24 mouse cellular contexts compared by ENCODE assay signal in genomic region chr5:32996560-32996959, GRCm38 (mm10). TPM values are rescaled to one million over a fixed set of nuclear protein-coding genes. Genes with fewer than 3 reads are reported as not detected.
DNase-seq lines count a peak whose midpoint lies in the region; ATAC-seq and TF ChIP-seq lines count a peak whose summit lies in the region.
"Had no signal": no experiment of that assay in that cellular context is flagged by ENCODE, and none has a peak within 500 bp of the region (broad histone marks: within the 10 kb centered on the region; RNA-seq: fewer than 3 reads in every experiment).

No protein-coding gene starts in this region.

- no peak overlapping the region for H3K9ac ChIP-seq in forebrain, embryonic 14.5 days (ENCODE audit: low read length)
- H3K9ac ChIP-seq in forebrain, embryonic 12.5 days: no peak overlapping the region
- no peak overlapping the region for H3K9ac ChIP-seq in midbrain, embryonic 12.5 days (replicated peaks)
- no peak overlapping the region for H3K9ac ChIP-seq in midbrain, embryonic 11.5 days (ENCODE audit: low read length)
- no peak overlapping the region for H3K9ac ChIP-seq in hindbrain, embryonic 15.5 days
- no peak overlapping the region for H3K9ac ChIP-seq in midbrain, postnatal 0 days (replicated peaks; ENCODE audit: low read length, poor library complexity, severe bottlenecking)
- H3K9ac ChIP-seq: heart, embryonic 15.5 days; intestine, embryonic 15.5 days; limb, embryonic 12.5 days; liver, postnatal 0 days had no signal

- peaks cover 4% of the 10 kb centered on the region; the same call in 1 of the 2 replicates for H3K4me1 ChIP-seq in forebrain, embryonic 14.5 days (ENCODE audit: control insufficient read depth, insufficient read depth, low read length)
- peaks cover 7% of the 10 kb centered on the region for H3K4me1 ChIP-seq in forebrain, embryonic 12.5 days
- H3K4me1 ChIP-seq in midbrain, embryonic 12.5 days: 0 out of 2 replicates have a peak, but pooled peaks cover 7% of the 10 kb centered on the region
- H3K4me1 ChIP-seq in midbrain, embryonic 11.5 days (ENCODE audit: control insufficient read depth, insufficient read depth, low read length): peaks cover 3% of the 10 kb centered on the region; the same call in 1 of the 2 replicates
- peaks cover 13% of the 10 kb centered on the region for H3K4me1 ChIP-seq in hindbrain, embryonic 15.5 days (replicated peaks)
- H3K4me1 ChIP-seq in midbrain, postnatal 0 days (ENCODE audit: insufficient read depth, low read length): peaks cover 4% of the 10 kb centered on the region; the same call in 1 of the 2 replicates
- H3K4me1 ChIP-seq: intestine, embryonic 15.5 days had no signal

- no peaks in the 10 kb centered on the region for H3K9me3 ChIP-seq in forebrain, embryonic 14.5 days (replicated peaks; ENCODE audit: control insufficient read depth, low read length)
- no peaks in the 10 kb centered on the region for H3K9me3 ChIP-seq in forebrain, embryonic 12.5 days
- H3K9me3 ChIP-seq in midbrain, embryonic 12.5 days: no peaks in the 10 kb centered on the region
- H3K9me3 ChIP-seq in midbrain, embryonic 11.5 days (ENCODE audit: control insufficient read depth, low read length): no peaks in the 10 kb centered on the region
- H3K9me3 ChIP-seq in hindbrain, embryonic 15.5 days: no peaks in the 10 kb centered on the region
- H3K9me3 ChIP-seq in midbrain, postnatal 0 days (ENCODE audit: low read length): no peaks in the 10 kb centered on the region
- H3K9me3 ChIP-seq: heart, embryonic 15.5 days; intestine, embryonic 15.5 days; limb, embryonic 12.5 days had no signal

- no peak overlapping the region; the same call in 1 of the 2 replicates for H3K27ac ChIP-seq in forebrain, embryonic 14.5 days (ENCODE audit: low read depth, low read length)
- H3K27ac ChIP-seq in forebrain, embryonic 12.5 days: no peak overlapping the region
- 0 out of 2 replicates have a peak overlapping the region, but pooled peaks have one; percentile 10 for H3K27ac ChIP-seq in midbrain, embryonic 12.5 days (replicated peaks)
- no peak overlapping the region for H3K27ac ChIP-seq in midbrain, embryonic 11.5 days (ENCODE audit: low read depth, low read length)
- peak overlapping the region; percentile 48 for H3K27ac ChIP-seq in hindbrain, embryonic 15.5 days (replicated peaks)
- H3K27ac ChIP-seq in midbrain, postnatal 0 days (ENCODE audit: low read depth, low read length): peak overlapping the region; percentile 27; the same call in 1 of the 2 replicates
- H3K27ac ChIP-seq: heart, adult 2 months; heart, embryonic 15.5 days; intestine, embryonic 15.5 days; limb, embryonic 12.5 days had no signal

- no peak for TF ChIP-seq CTCF in midbrain, postnatal 0 days (IDR thresholded peaks at IDR 0.05)

- H3K4me3 ChIP-seq in forebrain, embryonic 14.5 days (ENCODE audit: low read depth, low read length): no peak overlapping the region
- no peak overlapping the region for H3K4me3 ChIP-seq in forebrain, embryonic 12.5 days (replicated peaks)
- H3K4me3 ChIP-seq in midbrain, embryonic 12.5 days: no peak overlapping the region
- no peak overlapping the region for H3K4me3 ChIP-seq in midbrain, embryonic 11.5 days (ENCODE audit: low read depth, low read length)
- no peak overlapping the region for H3K4me3 ChIP-seq in hindbrain, embryonic 15.5 days
- H3K4me3 ChIP-seq in midbrain, postnatal 0 days (ENCODE audit: low read depth, low read length): no peak overlapping the region
- H3K4me3 ChIP-seq: heart, adult 2 months; heart, embryonic 15.5 days; intestine, embryonic 15.5 days; limb, embryonic 12.5 days had no signal

- H3K36me3 ChIP-seq in forebrain, embryonic 14.5 days (ENCODE audit: control insufficient read depth, insufficient read depth, low read length): no peaks in the 10 kb centered on the region
- no peaks in the 10 kb centered on the region for H3K36me3 ChIP-seq in forebrain, embryonic 12.5 days (replicated peaks)
- no peaks in the 10 kb centered on the region for H3K36me3 ChIP-seq in midbrain, embryonic 12.5 days
- H3K36me3 ChIP-seq in midbrain, embryonic 11.5 days (ENCODE audit: control insufficient read depth, insufficient read depth, low read length): no peaks in the 10 kb centered on the region
- no peaks in the 10 kb centered on the region for H3K36me3 ChIP-seq in hindbrain, embryonic 15.5 days
- H3K36me3 ChIP-seq in midbrain, postnatal 0 days (ENCODE audit: insufficient read depth, low read length): no peaks in the 10 kb centered on the region
- H3K36me3 ChIP-seq: heart, embryonic 15.5 days; intestine, embryonic 15.5 days; limb, embryonic 12.5 days had no signal

- ATAC-seq in forebrain, embryonic 14.5 days: 0 out of 2 replicates have a peak, but pooled peaks have one; percentile 18
- ATAC-seq in forebrain, embryonic 12.5 days (ENCODE audit: low FRiP score): no peak
- ATAC-seq in midbrain, embryonic 12.5 days (ENCODE audit: low FRiP score, low read depth): no peak
- ATAC-seq in midbrain, embryonic 11.5 days (ENCODE audit: low FRiP score): no peak
- peak; percentile 82 for ATAC-seq in hindbrain, embryonic 15.5 days (ENCODE audit: low FRiP score, low read depth)
- peak; percentile 38; the same call in 1 of the 2 replicates for ATAC-seq in midbrain, postnatal 0 days (ENCODE audit: low FRiP score)
- ATAC-seq: intestine, embryonic 15.5 days; liver, postnatal 0 days had no signal

- no peak overlapping the region for H3K4me2 ChIP-seq in forebrain, embryonic 14.5 days (ENCODE audit: low read length)
- H3K4me2 ChIP-seq in forebrain, embryonic 12.5 days: no peak overlapping the region
- H3K4me2 ChIP-seq in midbrain, embryonic 12.5 days (replicated peaks): no peak overlapping the region
- H3K4me2 ChIP-seq in midbrain, embryonic 11.5 days: no peak overlapping the region
- H3K4me2 ChIP-seq in hindbrain, embryonic 15.5 days: no peak overlapping the region
- H3K4me2 ChIP-seq in midbrain, postnatal 0 days (ENCODE audit: low read depth, low read length, poor library complexity, severe bottlenecking): no peak overlapping the region
- H3K4me2 ChIP-seq: heart, embryonic 15.5 days; intestine, embryonic 15.5 days; limb, embryonic 12.5 days; liver, embryonic 11.5 days had no signal

- H3K27me3 ChIP-seq in forebrain, embryonic 14.5 days (replicated peaks; ENCODE audit: control insufficient read depth, insufficient read depth, low read length): no peaks in the 10 kb centered on the region
- H3K27me3 ChIP-seq in forebrain, embryonic 12.5 days: peaks cover 4% of the 10 kb centered on the region; the same call in 1 of the 2 replicates
- 0 out of 2 replicates have a peak, but pooled peaks cover 4% of the 10 kb centered on the region for H3K27me3 ChIP-seq in midbrain, embryonic 12.5 days
- no peaks in the 10 kb centered on the region for H3K27me3 ChIP-seq in midbrain, embryonic 11.5 days (ENCODE audit: control insufficient read depth, insufficient read depth, low read length)
- H3K27me3 ChIP-seq in hindbrain, embryonic 15.5 days: no peaks in the 10 kb centered on the region
- H3K27me3 ChIP-seq in midbrain, postnatal 0 days (ENCODE audit: insufficient read depth, low read length): no peaks in the 10 kb centered on the region
- H3K27me3 ChIP-seq: heart, embryonic 15.5 days; intestine, embryonic 15.5 days; limb, embryonic 12.5 days had no signal

- 95% methylated on average over 1 of the region's 1 CpGs for WGBS in forebrain, embryonic 14.5 days
- WGBS in forebrain, embryonic 12.5 days: 83% methylated on average over 1 of the region's 1 CpGs
- 87% methylated on average over 1 of the region's 1 CpGs for WGBS in midbrain, embryonic 12.5 days
- WGBS in midbrain, embryonic 11.5 days: 83% methylated on average over 1 of the region's 1 CpGs
- WGBS in hindbrain, embryonic 15.5 days: 79% methylated on average over 1 of the region's 1 CpGs
- WGBS in midbrain, postnatal 0 days: 64% methylated on average over 1 of the region's 1 CpGs

- peak; percentile 34 for DNase-seq in forebrain, embryonic 14.5 days (ENCODE audit: low spot score)
- DNase-seq in midbrain, embryonic 11.5 days (ENCODE audit: low spot score, missing footprints): no peak
- no peak for DNase-seq in midbrain, postnatal 0 days (ENCODE audit: low spot score)
- DNase-seq in gastrocnemius, adult 8-10 months (ENCODE audit: low spot score in 2 of 2): no peak
- no peak for DNase-seq in embryo, embryonic 10 days (ENCODE audit: low spot score)
- DNase-seq: adrenal gland, postnatal 14 days; cerebellum, adult 8-10 months; cerebellum, postnatal 36 days; gastrocnemius, postnatal 14 days; heart, postnatal 36 days; kidney, adult 8-10 months; kidney, postnatal 10 days; liver, postnatal 0 days; lung, postnatal 10 days; retina, postnatal 1 day; thymus, postnatal 14 days had no signal

RNA-seq across cellular contexts. Expression of gene Ywhah, which starts 22.1 kb away (rescaled TPM):
- 521 and 612 TPM in 2 replicates for polyA plus RNA-seq in forebrain, embryonic 14.5 days (2014; fragmentation: Nextera tagmentation; extraction: Ambion mirVana)
- 453 and 463 TPM in 2 replicates for polyA plus RNA-seq in forebrain, embryonic 12.5 days (2016; fragmentation: Nextera tagmentation; extraction: Ambion mirVana)
- 435 and 440 TPM in 2 replicates for polyA plus RNA-seq in midbrain, embryonic 12.5 days (2016; fragmentation: Nextera tagmentation; extraction: Ambion mirVana)
- polyA plus RNA-seq in midbrain, embryonic 11.5 days (2014; fragmentation: Nextera tagmentation; extraction: Ambion mirVana): 487 and 530 TPM in 2 replicates
- polyA plus RNA-seq in hindbrain, embryonic 15.5 days (2015; fragmentation: Nextera tagmentation; extraction: Ambion mirVana): 840 and 859 TPM in 2 replicates
- total RNA-seq in midbrain, postnatal 0 days (2014; rRNA removed): 704 and 729 TPM in 2 replicates
- polyA plus RNA-seq in midbrain, postnatal 0 days (2015; fragmentation: Nextera tagmentation; extraction: Ambion mirVana): 1,094 and 1,095 TPM in 2 replicates
- 10 to 100 TPM; 41.2 to 58.3 (median 44.9) TPM for total RNA-seq in gastrocnemius, adult 8-10 months (2022)

Comparison
In these comparisons a context has a peak if more than half of its experiments do, and no peak if none do; other contexts are left out.
1. ATAC-seq: peak in forebrain, embryonic 14.5 days (single experiment), hindbrain, embryonic 15.5 days (single experiment) and midbrain, postnatal 0 days (single experiment); none in forebrain, embryonic 12.5 days (single experiment), midbrain, embryonic 12.5 days (single experiment) and midbrain, embryonic 11.5 days (single experiment).
2. H3K27ac ChIP-seq: peak in midbrain, embryonic 12.5 days (single experiment), hindbrain, embryonic 15.5 days (single experiment) and midbrain, postnatal 0 days (single experiment); none in forebrain, embryonic 14.5 days (single experiment), forebrain, embryonic 12.5 days (single experiment) and midbrain, embryonic 11.5 days (single experiment).